Mouse (Mus musculus) hindbrain, embryonic 16.5 days (tissue): ENCODE measurements at regions not wholly inside any gene's neighbourhood (a gene's known extent, or its start where the extent isn't known, plus 50 kb on each side); places are given as distances from the start of the nearest gene placed in this dataset.
A peak's percentile ranks its signal among the peaks of the same experiment; 100 is the strongest.

Source experiments
- ATAC-seq: fragments of 200-750 bp; cut with Nextera tagmentation; 2 replicates; pipeline ENCODE4 v1.8.0; 2017; ENCODE audit warnings: moderate TSS enrichment, moderate library complexity
- H3K27ac ChIP-seq: fragments of 300-500 bp; sonication (generic); 2 replicates; pipeline ENCODE4 v1.5.1; 2014; ENCODE audit warnings: low read depth, mild to moderate bottlenecking, control low read depth, low read length, moderate library complexity
- H3K27me3 ChIP-seq: fragments of 300-500 bp; sonication (generic); replicated peaks from 2 replicates; pipeline ENCODE4 v1.6.1; 2014; ENCODE audit warnings: low read length; ENCODE audit not compliant: control insufficient read depth, insufficient read depth
- H3K36me3 ChIP-seq: fragments of 300-500 bp; sonication (generic); 2 replicates; pipeline ENCODE4 v1.6.1; 2014; ENCODE audit warnings: mild to moderate bottlenecking, low read length, moderate library complexity, mixed read lengths; ENCODE audit not compliant: control insufficient read depth, insufficient read depth
- H3K4me1 ChIP-seq: fragments of 300-500 bp; sonication (generic); 2 replicates; pipeline ENCODE4 v1.6.1; 2014; ENCODE audit warnings: low read depth, low read length; ENCODE audit not compliant: control insufficient read depth, insufficient read depth
- H3K4me2 ChIP-seq: fragments of 300-500 bp; sonication (generic); 2 replicates; pipeline ENCODE4 v1.6.1; 2014; ENCODE audit warnings: mild to moderate bottlenecking, low read length, control low read depth, moderate library complexity
- H3K4me3 ChIP-seq: fragments of 300-500 bp; sonication (generic); 2 replicates; pipeline ENCODE4 v1.5.1; 2014; ENCODE audit warnings: mild to moderate bottlenecking, low read length, control low read depth, moderate library complexity
- H3K9ac ChIP-seq: fragments of 300-500 bp; sonication (generic); 2 replicates; pipeline ENCODE4 v1.6.1; 2014; ENCODE audit warnings: low read depth, mild to moderate bottlenecking, control low read depth, low read length, moderate library complexity
- H3K9me3 ChIP-seq: fragments of 300-500 bp; sonication (generic); 2 replicates; pipeline ENCODE4 v1.6.1; 2014; ENCODE audit warnings: mild to moderate bottlenecking, low read length, moderate library complexity; ENCODE audit not compliant: control insufficient read depth
- WGBS: fragments of 180-500 bp; shearing (Covaris S2); extraction: QIAGEN DNeasy Blood & Tissue Kit; methylation state at CpG from one replicate; pipeline ENCODE4 v1.1.7; 2014; 5-methylcytosine and 5-hydroxymethylcytosine counted together

DNA sequence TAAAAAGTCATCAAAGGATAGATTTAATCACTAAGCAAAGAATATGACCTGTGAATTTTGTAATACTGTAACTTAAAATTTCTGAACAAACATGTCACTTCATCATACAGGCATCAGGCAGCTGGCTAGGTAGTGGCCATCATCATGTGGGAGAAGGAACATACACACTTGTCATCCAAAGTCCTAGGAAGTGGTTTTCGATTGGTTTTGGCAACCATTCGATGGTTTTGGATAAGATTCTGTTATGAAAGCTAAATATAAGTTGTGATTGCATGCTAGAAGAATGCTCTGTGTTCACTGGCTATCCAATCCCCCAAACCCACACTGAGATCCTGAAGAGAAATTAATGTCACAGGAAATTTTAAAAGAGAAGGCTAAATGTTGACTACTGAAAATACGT lies 207.7 kb downstream of the Gm7489 start:
- Histone ChIP-seq H3K9ac (no peak overlapping the region), H3K27ac (no peak overlapping the region), H3K36me3 (no peaks in the 10 kb centered on the region), H3K27me3 (no peaks in the 10 kb centered on the region), H3K4me3 (no peak overlapping the region), H3K4me1 (no peaks in the 10 kb centered on the region), H3K4me2 (no peak overlapping the region), H3K9me3 (no peaks in the 10 kb centered on the region)
- WGBS = 87% methylated on average over 3 of the region's 3 CpGs
- ATAC-seq = no peak

- Histone ChIP-seq H3K36me3 (no peaks in the 10 kb centered on the region), H3K4me2 (no peak overlapping the region), H3K27ac (no peak overlapping the region), H3K9me3 (no peaks in the 10 kb centered on the region), H3K4me3 (no peak overlapping the region), H3K27me3 (no peaks in the 10 kb centered on the region), H3K9ac (no peak overlapping the region), H3K4me1 (no peaks in the 10 kb centered on the region)
- no peak for ATAC-seq
- WGBS = 83% methylated on average over 2 of the region's 2 CpGs
These were observed 212.8 kb downstream of the Gm7489 start for GRCm38 (mm10) chr15:54097498-54097897.

DNA sequence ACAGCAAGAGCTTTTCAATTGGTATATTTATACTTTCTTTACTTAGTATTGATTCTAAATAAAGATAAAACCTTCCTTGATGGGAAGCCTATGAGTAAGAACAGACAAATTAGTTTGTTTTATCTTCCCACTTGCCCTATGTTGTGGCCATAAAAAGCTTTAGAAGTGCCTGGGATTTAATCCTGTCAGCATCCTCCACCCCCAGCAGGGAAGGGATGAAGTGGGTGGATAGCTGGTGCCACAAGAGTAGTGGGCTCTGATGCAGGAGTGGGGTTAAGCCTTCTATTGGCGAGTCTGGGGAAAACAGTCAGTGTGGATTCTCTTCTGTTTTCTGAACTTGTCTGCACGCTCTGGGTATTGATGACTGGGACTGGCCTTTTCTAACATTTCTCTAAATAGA lies 227.7 kb downstream of the Gm7489 start:
- Histone ChIP-seq H3K4me1 (no peaks in the 10 kb centered on the region), H3K27ac (no peak overlapping the region), H3K4me3 (no peak overlapping the region), H3K4me2 (no peak overlapping the region), H3K36me3 (no peaks in the 10 kb centered on the region), H3K9me3 (no peaks in the 10 kb centered on the region), H3K27me3 (no peaks in the 10 kb centered on the region), H3K9ac (no peak overlapping the region)
- no peak for ATAC-seq
- 55% methylated on average over 2 of the region's 2 CpGs for WGBS

GRCm38 (mm10) chr15:54114096-54114512 lies 229.4 kb downstream of the Gm7489 start:
- 87% methylated on average over 5 of the region's 5 CpGs for WGBS
- no peaks in the 10 kb centered on the region for H3K4me1 ChIP-seq
- H3K4me3 ChIP-seq = no peak overlapping the region
- no peak overlapping the region for H3K9ac ChIP-seq
- no peak for ATAC-seq
- H3K27ac ChIP-seq = no peak overlapping the region
- H3K4me2 ChIP-seq = no peak overlapping the region
- no peaks in the 10 kb centered on the region for H3K9me3 ChIP-seq
- H3K27me3 ChIP-seq = no peaks in the 10 kb centered on the region
- no peaks in the 10 kb centered on the region for H3K36me3 ChIP-seq

- Histone ChIP-seq H3K4me3 (no peak overlapping the region), H3K27me3 (no peaks in the 10 kb centered on the region), H3K9ac (no peak overlapping the region), H3K36me3 (no peaks in the 10 kb centered on the region), H3K4me2 (no peak overlapping the region), H3K9me3 (no peaks in the 10 kb centered on the region), H3K4me1 (no peaks in the 10 kb centered on the region), H3K27ac (no peak overlapping the region)
- no peak for ATAC-seq
- WGBS = 86% methylated on average over 5 of the region's 5 CpGs
These were observed 233.3 kb downstream of the Gm7489 start for GRCm38 (mm10) chr15:54117967-54118538.

- Histone ChIP-seq H3K9me3 (no peaks in the 10 kb centered on the region), H3K36me3 (no peaks in the 10 kb centered on the region), H3K4me1 (no peaks in the 10 kb centered on the region), H3K4me3 (no peak overlapping the region), H3K4me2 (no peak overlapping the region), H3K9ac (no peak overlapping the region), H3K27ac (no peak overlapping the region), H3K27me3 (no peaks in the 10 kb centered on the region)
- ATAC-seq = no peak
- WGBS = 88% methylated on average over 3 of the region's 3 CpGs
These were observed 235.8 kb downstream of the Gm7489 start for GRCm38 (mm10) chr15:54120456-54120855.

- Histone ChIP-seq H3K9me3 (no peaks in the 10 kb centered on the region), H3K4me3 (no peak overlapping the region), H3K9ac (no peak overlapping the region), H3K4me2 (no peak overlapping the region), H3K36me3 (no peaks in the 10 kb centered on the region), H3K27me3 (no peaks in the 10 kb centered on the region), H3K27ac (no peak overlapping the region), H3K4me1 (no peaks in the 10 kb centered on the region)
- WGBS = 77% methylated on average over 1 of the region's 1 CpGs
- ATAC-seq = no peak; the same call in 1 of the 2 replicates
These were observed 279.6 kb downstream of the Gm7489 start for GRCm38 (mm10) chr15:54164350-54164749.

- peak; percentile 34; the same call in 1 of the 2 replicates for ATAC-seq
- H3K27ac ChIP-seq = 0 out of 2 replicates have a peak overlapping the region, but pooled peaks have one; percentile 44
- no peaks in the 10 kb centered on the region for H3K4me1 ChIP-seq
- H3K9ac ChIP-seq = no peak overlapping the region
- no peaks in the 10 kb centered on the region for H3K27me3 ChIP-seq
- no peak overlapping the region for H3K4me2 ChIP-seq
- 71% methylated on average over 3 of the region's 3 CpGs for WGBS
- no peak overlapping the region for H3K4me3 ChIP-seq
- no peaks in the 10 kb centered on the region for H3K36me3 ChIP-seq
- no peaks in the 10 kb centered on the region for H3K9me3 ChIP-seq
These were observed 283.2 kb downstream of the Gm7489 start for GRCm38 (mm10) chr15:54167842-54168361.

DNA sequence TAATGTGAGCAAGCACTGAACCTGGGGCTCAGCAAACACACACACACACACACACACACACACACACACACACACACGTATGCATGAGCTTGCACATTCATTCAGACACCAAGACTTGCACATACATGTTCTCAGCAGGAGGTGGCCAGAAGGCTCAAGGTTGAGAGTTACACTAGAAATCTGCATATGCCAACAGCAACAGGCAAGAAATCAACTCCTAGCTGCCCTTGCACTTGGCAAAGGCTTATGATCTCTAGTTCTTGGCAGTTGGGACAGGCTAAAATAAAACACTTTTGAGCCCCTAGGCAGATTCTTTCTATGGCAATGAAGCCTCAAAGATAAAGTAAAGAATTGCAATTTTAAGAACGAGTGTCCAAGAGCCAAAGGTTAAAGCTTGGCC lies 292.5 kb downstream of the Gm7489 start:
- H3K4me1 ChIP-seq = no peaks in the 10 kb centered on the region
- H3K9ac ChIP-seq = no peak overlapping the region
- H3K4me2 ChIP-seq = no peak overlapping the region
- H3K36me3 ChIP-seq = no peaks in the 10 kb centered on the region
- 72% methylated on average over 2 of the region's 2 CpGs for WGBS
- H3K9me3 ChIP-seq = no peaks in the 10 kb centered on the region
- no peak overlapping the region for H3K27ac ChIP-seq
- ATAC-seq = no peak
- no peaks in the 10 kb centered on the region for H3K27me3 ChIP-seq
- no peak overlapping the region for H3K4me3 ChIP-seq
